Mouse (Mus musculus): ENCODE measurements at regions not wholly inside any gene's neighbourhood (a gene's known extent, or its start where the extent isn't known, plus 50 kb on each side); places are given as distances from the start of the nearest gene placed in this dataset.

DNA sequence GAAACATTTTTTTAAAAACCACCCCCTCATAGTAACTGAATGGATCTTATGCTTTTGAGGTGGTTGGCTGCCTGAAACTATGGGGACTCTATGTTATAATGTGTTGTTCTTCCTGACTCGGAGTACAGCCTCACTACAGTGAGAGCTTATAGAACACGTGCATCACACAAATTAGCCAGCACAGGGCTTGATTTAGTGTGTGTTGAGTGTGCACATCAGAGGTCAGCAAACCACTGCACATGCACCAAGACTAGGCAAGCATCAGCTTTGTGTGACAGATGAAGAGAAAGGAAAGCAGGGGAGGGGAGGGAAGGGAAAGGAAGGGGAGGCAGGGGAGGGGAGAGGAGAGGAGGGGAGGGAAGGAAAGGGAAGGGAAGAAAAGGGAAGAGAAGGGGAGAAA is 422.9 kb upstream of the Smim15 start:
- no peak for DNase-seq

DNA sequence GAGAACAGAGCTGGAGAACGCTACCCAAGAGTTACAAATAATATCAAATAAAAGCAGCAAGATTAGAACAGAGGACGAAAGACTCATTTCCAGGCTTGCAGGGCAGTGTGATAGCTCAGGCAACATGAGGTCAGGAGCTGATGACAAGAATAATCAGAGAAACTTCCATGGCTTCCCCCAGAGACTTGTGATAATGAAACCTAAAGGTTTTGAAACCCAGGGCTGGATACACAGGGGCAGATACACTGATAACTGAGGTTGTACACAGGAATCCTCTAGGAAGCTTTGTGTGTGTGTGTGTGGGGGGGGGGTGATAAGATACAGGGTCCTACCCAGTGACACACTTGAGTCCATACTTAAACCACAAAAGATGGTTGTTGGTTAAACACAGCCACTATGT is 423.4 kb upstream of the Smim15 start:
- DNase-seq = no peak

DNA sequence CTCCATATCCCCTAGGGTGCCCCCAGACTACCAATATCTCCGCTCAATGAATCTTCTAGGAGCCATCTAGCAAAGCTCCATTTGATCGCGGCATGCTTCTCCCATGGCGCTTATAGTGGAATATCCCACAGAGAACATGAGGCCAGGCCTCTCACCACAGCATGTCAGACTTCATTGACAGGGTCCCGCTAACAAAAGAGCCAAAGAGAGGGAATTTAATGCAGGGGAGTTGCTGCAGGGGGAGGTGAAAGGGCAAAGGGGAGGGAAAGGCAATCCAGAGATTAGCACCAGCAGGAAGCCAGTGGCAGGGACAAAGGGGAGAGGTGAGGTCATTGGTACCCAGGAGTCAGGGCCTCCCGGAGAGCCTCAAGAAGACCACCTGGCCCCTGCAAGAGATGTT is 424.0 kb upstream of the Smim15 start:
- DNase-seq = no peak

DNA sequence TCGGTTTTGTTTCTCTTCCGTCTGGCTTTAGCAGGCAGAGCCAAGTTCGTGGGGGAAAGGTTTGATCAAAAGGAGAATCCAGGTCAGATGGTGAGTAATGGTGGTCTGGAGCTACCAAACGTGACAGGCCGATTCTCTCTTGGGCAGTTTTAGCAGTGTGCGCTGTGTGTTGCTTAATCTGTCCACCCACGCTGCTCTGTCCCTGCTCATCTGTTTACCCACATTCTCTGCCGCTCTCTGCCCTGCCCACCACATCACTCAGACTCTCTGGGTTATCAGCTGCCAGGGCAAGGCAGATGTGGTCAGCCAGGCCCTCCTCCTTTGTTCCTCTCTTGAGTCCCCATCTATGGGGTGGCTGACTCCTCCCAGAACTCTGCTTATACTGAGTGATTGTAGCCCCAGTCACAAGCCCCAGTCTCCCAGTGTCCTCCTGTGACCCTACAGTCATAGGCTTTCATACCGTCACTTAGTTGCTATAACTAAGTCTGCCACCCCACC is 424.8 kb upstream of the Smim15 start:
- peak; percentile 18 for DNase-seq

DNA sequence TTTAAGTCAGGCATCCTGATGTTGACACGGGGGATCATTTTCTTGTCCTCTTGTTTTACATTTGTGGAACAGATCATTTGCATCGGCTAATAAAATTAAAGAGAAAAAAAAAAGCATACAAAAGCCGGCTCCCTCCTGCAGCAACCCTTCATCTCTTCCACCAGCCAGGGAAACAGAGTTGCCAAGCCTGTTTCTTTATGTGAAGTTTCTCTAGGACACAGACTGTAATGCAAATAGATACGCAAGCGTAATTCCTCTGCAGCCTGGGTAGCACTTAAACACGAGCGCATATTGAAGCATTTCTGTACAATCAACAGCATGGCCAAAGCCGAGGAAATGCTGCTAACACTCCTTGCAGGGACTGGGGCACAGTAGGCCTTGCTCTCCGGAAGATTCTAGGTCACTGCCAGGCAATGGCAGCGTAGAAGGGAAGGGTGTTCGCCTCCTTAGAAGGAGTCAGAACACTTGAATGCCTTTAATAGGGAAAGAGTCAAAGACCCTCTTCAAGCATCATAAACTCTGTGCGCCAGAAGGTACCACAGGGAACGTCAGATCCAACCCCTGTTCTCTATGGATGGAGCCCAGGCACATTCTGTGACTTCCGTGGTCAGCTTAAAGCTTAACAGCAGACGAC is 425.3 kb upstream of the Smim15 start:
- DNase-seq = no peak

DNA sequence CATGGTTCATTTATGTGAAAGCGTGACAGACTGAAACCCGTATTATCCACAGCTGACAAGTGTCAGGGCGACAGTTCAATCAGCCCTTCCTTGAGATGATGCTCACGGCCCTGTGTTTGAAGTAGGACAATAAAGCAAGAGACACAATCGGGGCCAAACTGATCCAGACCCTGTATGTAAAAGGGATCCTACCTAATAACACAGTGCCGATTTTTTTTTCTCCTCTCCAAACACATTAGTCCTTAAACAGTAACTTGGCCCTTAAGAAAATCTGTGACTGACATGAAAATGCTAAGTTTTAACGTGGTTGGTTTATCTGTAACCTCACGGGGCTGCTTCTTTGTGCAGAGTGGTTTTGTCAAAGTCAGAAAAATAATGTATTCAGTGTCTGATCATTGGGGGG is 425.9 kb upstream of the Smim15 start:
- no peak for DNase-seq

DNA sequence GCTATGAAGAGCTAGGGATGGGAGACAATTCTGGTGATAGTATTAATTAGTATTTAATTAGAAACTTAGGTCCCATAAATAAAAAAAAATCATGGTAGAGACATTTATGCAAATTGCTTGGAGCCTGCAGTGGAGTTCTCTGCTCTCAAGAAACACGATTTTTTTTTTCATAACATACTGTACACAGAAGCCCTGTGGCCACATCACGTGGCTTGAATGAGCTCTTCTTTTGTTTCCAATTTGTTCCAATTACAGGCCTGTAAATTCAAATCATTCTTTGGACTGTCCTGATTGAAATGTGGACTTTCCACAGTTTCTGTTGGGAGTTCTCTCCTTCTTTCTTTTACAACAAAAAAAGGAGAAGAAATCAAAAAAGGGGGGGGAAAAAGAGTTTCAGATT is 426.7 kb upstream of the Smim15 start:
- DNase-seq = no peak

DNA sequence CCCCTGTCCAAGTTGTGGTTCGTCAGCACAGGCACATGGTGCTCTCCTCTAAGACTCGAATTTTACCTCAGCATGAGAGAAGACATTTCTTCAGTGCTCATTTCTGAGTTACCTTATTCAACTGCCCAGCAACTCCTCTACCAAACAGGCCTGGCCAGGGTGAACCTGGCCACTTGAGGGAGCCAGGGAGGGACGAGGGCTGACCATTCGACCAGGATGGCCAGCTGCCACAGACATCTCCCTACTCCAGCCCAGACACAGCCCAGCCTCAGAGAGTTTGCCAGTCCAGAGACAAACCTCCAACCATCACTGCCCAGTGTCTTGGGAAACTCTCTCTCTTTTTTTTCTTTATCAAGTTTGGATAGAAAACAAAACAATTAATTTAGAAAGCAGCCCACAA is 427.5 kb upstream of the Smim15 start:
- no peak for DNase-seq

DNA sequence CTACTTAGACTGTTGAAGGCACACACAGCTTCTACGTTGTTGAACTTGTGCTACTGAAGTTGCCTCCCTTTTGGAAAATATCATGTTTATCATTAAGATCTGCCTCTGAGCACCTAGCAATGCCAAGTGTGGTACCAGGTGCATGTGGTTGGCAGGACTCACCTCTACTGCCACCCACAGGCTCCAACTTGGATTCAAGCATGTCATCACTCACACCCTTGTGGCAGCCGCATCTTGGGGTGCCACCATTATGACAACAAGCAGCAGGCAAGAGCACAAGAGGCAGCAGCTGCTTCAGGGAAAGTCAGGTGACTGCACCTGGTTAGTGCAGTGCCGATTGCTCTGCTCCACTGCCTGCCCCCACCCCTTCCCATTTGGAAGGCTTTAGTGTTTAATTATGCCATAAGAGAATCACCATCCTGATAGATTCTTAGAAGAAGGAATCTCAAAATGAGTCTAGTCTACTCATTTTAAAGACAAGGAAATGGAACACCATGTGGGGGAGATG is 435.2 kb upstream of the Smim15 start:
- no peak for DNase-seq

DNA sequence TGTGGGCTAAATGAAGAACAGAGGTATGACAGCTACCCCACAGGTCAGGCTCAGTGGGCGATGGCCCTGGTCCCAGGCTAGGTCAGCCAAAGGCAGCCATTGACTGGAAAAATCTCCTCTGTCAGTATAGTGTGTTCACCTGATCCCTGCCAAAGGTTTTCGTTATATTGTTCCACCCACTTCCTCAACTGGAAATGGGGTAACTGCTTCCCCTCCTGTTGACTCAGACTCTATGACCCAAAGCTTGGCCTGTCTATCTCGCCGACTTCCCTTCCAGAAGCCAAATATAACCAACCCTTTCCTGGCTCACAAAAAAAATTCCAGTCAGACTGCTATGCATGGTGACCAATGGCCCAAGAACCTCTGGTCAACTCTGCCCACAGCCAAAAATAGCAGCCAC is 437.0 kb upstream of the Smim15 start:
- no peak for DNase-seq

DNA sequence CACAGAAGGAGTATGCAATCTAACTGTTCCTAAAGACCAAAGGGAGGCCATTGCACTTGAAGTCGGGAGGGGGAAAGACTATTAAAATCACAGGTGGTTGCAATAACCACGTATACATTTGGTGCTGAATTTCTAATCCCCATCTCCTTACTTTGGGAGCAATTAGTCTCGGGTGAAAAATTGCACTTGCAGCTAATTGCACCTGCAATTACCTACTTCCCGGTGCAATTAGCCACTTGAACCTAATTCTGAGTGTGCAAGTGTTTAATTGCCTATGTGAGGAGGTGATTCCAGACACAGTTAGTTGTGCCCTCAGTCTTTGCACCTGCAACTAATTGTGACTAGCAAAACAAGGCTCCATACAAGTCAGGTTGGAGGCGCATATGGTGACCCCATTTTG is 442.1 kb upstream of the Smim15 start:
- DNase-seq = no peak

DNA sequence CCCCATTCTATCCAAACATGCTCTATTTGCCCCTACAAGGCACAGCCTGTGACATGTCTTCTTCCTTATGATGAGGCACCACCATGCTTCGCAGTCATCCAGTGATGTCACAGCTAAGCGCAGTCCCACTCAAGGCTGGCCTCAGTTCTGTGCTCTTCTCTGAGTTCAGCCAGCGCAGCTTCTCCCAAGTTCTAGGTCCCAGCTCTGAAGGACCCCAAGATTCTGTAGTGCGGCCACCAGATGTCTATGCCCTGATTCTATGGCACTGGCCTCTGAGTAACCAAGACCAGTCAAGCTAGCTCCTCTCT is 443.2 kb upstream of the Smim15 start:
- no peak for DNase-seq

DNA sequence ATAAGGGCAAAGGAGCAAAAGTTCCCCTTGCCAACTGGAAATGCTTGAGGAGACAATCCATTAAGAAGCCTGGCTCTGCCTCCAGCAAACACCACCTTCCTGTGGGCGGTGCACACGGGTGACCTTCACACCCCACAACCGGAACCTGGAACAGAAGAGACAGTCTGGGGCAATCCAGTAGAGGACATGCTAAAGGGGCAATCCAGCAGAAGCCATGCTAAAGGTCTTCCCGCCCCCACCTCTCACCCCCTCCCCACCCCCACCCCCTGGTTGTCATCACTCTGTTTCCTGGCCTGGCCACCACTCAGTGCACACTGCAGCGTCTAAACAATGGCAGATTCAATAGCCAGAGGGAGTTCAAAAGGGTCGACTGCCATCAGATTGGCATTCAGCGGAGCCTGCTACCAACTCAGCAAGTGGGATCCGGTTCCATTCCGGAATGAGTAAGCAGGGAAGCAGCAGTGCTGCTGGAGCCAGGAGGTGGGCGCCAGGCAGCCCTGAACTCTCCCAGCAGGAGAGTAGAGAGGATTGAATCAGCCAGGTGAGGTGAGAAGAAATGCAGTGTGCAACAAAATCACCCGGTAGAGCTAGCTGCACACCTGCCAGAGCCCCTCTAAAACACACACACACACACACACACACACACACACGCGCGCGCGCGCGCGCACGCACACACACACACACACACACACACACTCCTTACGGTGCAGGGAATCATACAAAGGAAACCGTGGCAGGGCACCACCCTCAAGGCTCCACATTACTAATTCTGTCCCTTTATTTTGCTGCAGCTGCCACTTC is 443.7 kb upstream of the Smim15 start:
- DNase-seq = peak; percentile 28

DNA sequence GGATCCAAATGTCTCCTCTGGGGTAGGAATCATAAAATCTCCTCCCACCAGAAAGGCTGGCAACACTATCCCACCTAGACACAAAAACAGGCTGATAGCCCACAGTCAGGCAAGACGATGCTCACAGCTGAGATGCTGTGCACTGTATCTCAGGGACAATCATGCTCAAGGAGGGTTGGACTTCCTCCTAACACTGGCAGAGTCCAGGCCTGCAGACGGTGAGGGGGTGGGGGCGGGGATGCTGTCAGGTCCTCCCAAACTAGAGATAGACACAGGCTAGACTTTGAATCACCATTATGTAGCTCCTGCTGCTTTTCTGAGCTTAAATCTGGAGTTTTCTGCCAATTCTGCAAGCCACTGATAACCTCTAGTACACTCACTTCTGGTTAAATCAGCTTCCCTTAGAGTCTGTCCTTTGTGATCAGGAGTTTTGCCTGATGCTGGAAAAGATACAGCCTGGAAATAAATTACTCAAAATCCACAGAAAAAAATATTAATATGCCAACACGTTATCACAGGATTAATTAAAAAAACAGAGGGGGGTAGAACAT is 445.1 kb upstream of the Smim15 start:
- DNase-seq = no peak

DNA sequence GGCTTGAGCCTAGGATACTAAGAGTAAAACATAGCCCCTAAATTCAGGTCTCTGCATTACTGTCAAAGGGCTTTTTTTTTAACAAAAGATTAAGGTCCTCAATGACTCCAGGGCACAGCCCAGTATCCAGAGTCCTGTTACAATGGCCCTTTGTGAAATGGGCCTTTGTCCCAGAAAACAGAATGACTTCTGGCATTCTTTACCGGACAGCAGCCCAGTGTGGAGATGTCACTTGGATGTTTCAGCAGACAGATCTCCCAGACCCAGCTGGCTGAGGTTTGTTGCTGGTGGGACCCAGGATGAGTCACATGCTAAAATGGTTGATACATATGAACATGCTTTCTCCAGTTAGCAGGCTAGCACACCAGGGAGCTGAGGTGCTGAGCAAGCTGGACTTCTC is 445.9 kb upstream of the Smim15 start:
- DNase-seq = no peak

DNA sequence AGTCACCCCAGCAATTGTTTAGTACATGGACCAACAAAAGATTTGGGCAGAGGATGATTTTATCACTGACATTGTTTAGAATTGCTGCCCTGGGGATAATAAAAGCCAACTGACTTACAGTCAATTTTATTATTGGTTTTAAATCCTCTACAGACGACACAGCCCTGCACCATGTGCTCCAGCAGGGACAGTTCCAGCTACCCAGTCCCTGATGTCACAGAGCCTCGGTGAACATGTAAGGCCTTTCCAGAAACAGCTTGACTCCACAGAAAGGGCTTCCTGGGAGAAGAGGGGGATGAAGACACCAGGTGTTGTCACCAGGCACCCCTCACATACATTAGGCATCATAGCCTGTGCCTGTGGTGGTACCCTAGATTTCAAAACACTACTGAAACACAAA is 447.0 kb upstream of the Smim15 start:
- DNase-seq = no peak

DNA sequence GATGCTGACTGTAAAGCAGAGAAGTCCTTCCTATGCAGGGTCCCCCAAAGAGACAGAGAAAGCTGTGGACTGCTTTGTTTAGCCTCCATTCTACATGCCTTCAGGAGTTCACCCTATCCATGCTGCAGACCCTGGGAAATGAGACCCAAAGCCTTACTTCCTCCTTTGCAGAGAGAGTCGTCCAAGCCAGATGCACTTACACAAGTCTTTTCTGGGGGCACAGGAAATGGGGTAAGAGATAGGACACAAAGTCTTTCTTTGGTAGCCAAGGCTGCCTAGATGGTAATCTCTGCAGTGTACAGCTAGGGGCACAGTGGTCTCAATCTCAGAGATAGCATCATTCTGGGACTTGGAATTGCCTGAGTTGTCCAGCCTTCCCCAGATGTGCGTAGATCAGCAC is 448.1 kb upstream of the Smim15 start:
- DNase-seq = no peak

DNA sequence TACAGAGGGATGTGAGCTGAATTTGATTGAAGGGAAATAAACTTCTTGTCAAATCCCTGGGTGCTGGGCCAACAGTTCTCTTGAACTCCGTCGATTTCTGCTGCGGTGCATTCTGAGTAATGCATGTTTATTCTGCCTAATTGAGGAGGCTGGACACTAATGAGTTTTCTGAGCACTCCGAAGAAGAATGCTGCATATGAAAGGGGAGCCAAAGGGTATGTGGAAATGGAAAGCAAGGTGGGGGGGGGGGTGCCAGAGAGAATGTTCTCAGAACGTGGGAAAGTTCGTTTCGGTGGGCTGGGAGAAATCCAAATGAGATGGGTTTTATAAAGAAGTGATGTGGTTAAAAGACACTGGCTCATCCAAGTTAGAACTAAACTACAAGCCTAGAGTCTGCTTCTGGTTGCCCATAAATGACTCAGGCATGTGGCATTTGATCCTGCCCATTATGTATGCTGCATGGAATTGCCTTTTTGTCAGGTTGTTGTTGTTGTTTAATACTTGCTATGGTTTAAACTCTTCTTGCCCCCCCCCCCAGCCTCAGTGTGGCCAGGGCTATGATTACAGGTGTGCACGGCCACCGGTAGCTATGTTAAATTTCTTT is 455.7 kb upstream of the Smim15 start:
- no peak for DNase-seq

DNA sequence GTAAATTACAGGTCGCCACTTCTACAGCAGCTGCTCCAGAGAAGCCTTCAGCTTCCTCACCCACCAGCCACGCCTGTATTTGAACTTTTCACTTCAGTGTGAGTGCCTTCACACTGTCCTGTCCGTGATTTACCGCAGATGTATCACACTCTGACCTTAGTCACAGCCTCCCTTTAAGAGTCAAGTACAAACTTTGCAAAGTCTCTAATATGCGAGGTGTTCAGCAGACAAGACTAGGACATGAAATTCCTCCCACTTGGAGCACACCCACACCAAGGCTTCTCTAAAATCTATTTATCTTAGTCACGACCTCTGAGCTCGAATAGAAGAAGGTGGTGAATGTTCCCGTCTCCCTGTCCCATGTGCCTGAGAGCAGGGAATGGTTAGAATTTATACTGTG is 456.6 kb upstream of the Smim15 start:
- DNase-seq = peak; percentile 16

DNA sequence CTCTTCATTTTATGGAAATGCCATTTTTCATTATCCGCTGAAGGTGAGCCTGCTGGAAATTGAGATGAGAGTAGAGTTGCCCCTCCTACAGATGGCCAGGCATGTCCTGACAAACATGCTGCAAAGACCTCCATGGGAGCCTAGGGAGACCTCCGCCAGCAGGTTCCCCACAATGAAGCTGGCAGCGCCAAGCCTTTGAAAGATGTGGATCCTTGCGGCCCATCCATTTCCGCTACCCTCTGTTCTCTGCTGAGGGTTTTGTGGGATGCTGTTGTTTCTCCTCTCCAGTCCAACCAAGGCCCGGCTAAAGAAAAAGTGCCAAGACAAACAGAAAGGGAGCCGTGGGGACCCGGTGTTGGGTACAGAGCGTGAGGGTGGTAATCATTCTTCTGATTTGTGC is 458.3 kb upstream of the Smim15 start:
- no peak for DNase-seq

DNA sequence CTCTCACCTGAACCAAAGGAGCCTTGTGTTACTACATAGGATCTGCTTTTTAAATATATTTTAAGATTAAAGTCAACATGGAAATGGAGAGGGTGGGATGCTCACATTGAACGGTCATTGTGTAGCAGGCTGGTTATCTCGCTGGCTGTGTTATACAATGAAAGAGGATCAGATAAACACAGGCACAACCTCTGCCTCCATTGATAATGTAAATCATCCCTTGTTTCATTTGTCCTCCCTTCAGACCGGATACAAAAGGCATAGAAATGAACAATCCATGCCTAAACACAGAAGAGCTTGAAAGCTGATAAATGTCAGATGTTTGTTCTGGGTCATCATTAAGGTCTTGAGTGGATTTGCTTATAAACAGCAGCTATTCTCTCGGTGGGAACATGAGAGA is 458.9 kb upstream of the Smim15 start:
- DNase-seq = no peak

DNA sequence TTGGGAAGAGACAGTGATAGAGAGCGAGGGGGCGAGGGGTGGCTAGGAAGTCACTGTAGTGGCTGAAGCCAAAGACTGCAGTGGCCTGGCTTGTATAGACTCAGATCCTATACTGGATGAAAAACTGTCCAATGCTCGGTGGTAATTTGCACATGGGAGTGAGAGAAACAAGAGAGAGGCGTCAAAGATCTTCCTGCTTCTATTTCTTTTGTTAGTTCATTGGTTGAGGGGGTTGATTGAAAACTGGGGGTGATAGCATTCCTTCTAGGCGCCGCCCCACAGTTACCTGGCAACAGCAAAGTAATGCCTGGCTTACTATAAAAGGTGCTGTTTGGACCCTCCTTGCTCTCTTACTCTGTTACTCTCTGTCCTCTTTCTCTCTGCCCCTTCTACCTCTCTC is 465.3 kb upstream of the Smim15 start:
- no peak for DNase-seq

DNA sequence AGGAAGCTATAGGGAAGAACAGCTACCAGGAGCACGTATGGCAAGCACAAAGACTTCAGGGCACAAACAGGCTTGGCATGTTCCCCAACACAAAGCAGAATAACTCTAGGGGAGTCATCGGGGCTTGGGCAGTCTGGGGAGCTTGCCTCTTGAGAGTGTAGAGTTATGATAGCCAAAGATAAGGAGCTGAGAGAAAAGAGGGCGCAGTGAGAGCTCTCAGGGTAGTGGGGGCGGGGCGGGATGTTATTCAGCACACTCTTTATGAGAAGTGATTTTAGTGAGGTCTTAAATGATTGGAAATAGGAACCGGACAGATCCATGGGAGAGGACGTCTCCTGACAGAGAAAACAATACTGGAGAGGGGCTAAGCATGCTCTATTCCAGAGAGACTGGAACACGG is 466.4 kb upstream of the Smim15 start:
- DNase-seq = no peak

DNA sequence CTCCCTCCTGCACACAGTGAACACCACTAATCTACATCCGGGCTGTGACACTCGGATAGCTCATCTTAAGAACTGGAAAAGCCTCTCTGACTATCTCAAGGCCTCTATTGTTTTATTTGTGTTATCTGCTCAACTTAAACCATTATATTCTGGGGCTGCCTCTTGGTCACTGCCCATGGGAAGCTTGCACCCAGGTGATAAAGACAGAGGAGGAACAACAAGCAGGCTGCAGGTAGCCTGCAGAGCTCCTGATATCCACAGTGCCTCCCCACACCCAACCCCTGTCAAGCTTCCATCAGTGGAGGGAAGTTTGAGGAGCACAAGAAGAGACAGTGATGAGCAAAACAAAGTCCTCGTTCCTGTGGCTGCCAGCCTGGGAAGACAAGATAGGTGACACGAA is 467.0 kb upstream of the Smim15 start:
- no peak for DNase-seq

All from right cerebral cortex, adult 18-20 months (tissue).